Comparison of ENCODE assay signal across 8 mouse cellular contexts in the genomic region with DNA sequence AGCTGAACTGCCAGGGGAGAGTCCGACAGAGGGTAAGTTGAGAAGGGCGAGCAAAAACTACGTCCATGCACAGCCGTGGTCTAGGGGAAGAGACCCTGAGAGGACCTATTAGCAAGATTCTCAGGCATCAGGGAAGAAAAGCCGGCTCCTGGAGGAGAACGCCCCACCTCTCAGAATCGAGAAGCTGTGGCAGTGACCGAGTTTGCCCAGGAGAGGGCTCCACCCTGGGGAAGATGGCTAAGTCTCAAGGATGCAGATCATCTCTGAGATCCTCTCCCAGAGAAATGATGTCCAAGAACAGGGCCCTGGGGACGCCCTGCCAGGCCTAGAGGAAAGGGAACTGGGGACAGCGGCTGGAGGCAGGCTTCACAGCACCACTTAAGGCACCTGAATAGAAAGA. TPM values are rescaled to one million over a fixed set of nuclear protein-coding genes. Genes with fewer than 3 reads are reported as not detected.
A peak's percentile ranks its signal among the peaks of the same experiment; 100 is the strongest.
DNase-seq lines count a peak whose midpoint lies in the region; ATAC-seq and TF ChIP-seq lines count a peak whose summit lies in the region.

No protein-coding gene starts in this region.

- peak overlapping the region; percentile 26; the same call in 1 of the 2 replicates for H3K4me2 ChIP-seq in forebrain, embryonic 16.5 days (ENCODE audit: low read length)
- peak overlapping the region; percentile 17; the same call in 1 of the 2 replicates for H3K4me2 ChIP-seq in neural tube, embryonic 15.5 days

- TF ChIP-seq EP300 in ES-Bruce4 (IDR thresholded peaks at IDR 0.05; ENCODE audit: insufficient read depth, low read depth, low read length): no peak

- H3K27ac ChIP-seq in ES-Bruce4 (ENCODE audit: insufficient read depth, low read length): no peak overlapping the region
- H3K27ac ChIP-seq in forebrain, embryonic 16.5 days (ENCODE audit: low read length): no peak overlapping the region
- H3K27ac ChIP-seq in neural tube, embryonic 15.5 days (replicated peaks): no peak overlapping the region

- no peaks in the 10 kb centered on the region for H3K9me3 ChIP-seq in ES-Bruce4 (replicated peaks; ENCODE audit: control insufficient read depth, insufficient read depth, low read length, poor library complexity, severe bottlenecking)
- H3K9me3 ChIP-seq in forebrain, embryonic 16.5 days (ENCODE audit: control insufficient read depth, low read length): no peaks in the 10 kb centered on the region
- no peaks in the 10 kb centered on the region for H3K9me3 ChIP-seq in neural tube, embryonic 15.5 days (replicated peaks)

- no peaks in the 10 kb centered on the region for H3K36me3 ChIP-seq in ES-Bruce4 (ENCODE audit: control insufficient read depth, insufficient read depth, low read length, poor library complexity, severe bottlenecking)
- no peaks in the 10 kb centered on the region for H3K36me3 ChIP-seq in forebrain, embryonic 16.5 days (ENCODE audit: control insufficient read depth, insufficient read depth)
- no peaks in the 10 kb centered on the region for H3K36me3 ChIP-seq in neural tube, embryonic 15.5 days

- 9% methylated on average over 10 of the region's 10 CpGs for WGBS in forebrain, embryonic 16.5 days
- 5% methylated on average over 10 of the region's 10 CpGs for WGBS in neural tube, embryonic 15.5 days

- intact Hi-C loops in heart, postnatal 36 days (cut with DNase I): loop anchor here (1.0 to 2.0 kb wide), 3 partner anchors 18 to 261 kb away; no protein-coding TSS in a partner anchor
- intact Hi-C loops in left cerebral cortex, postnatal 36 days (cut with DNase I): no loop called here

- H3K4me1 ChIP-seq in ES-Bruce4 (ENCODE audit: control insufficient read depth, insufficient read depth, low read length): no peaks in the 10 kb centered on the region
- no peaks in the 10 kb centered on the region; the same call in 1 of the 2 replicates for H3K4me1 ChIP-seq in forebrain, embryonic 16.5 days (replicated peaks; ENCODE audit: control insufficient read depth, insufficient read depth, low read length)
- peaks cover 9% of the 10 kb centered on the region for H3K4me1 ChIP-seq in neural tube, embryonic 15.5 days

- no peaks in the 10 kb centered on the region for H3K27me3 ChIP-seq in ES-Bruce4 (ENCODE audit: control insufficient read depth, insufficient read depth, low read length, poor library complexity, severe bottlenecking)
- H3K27me3 ChIP-seq in forebrain, embryonic 16.5 days (replicated peaks; ENCODE audit: control insufficient read depth, insufficient read depth, low read length): no peaks in the 10 kb centered on the region
- H3K27me3 ChIP-seq in neural tube, embryonic 15.5 days (replicated peaks): no peaks in the 10 kb centered on the region

- no peak overlapping the region for H3K9ac ChIP-seq in ES-Bruce4 (ENCODE audit: low read depth, poor library complexity, severe bottlenecking)
- H3K9ac ChIP-seq in forebrain, embryonic 16.5 days (replicated peaks; ENCODE audit: low read depth, low read length): no peak overlapping the region
- H3K9ac ChIP-seq in neural tube, embryonic 15.5 days (replicated peaks): no peak overlapping the region

- DNase-seq in 3134 (ENCODE audit: extremely low read depth, insufficient read length, low spot score): peak; percentile 16
- peak; percentile 59 for DNase-seq in cerebellum, adult 11-12 months
- peak; percentile 59 to 74 for DNase-seq in heart, postnatal 36 days
- DNase-seq in left cerebral cortex, postnatal 36 days (ENCODE audit: low spot score in 2 of 2): peak; percentile 58 to 66

- peak; percentile 67 for TF ChIP-seq CTCF in ES-Bruce4 (IDR thresholded peaks at IDR 0.05; ENCODE audit: low read depth, low read length)

- no peak for ATAC-seq in forebrain, embryonic 16.5 days
- peak; percentile 50; the same call in 1 of the 2 replicates for ATAC-seq in neural tube, embryonic 15.5 days (ENCODE audit: low FRiP score)
- no peak for ATAC-seq in activated CD4-positive, CD25-positive, alpha-beta regulatory T cell, adult 4 months

- no peak for TF ChIP-seq POLR2A in ES-Bruce4 (IDR thresholded peaks at IDR 0.05; ENCODE audit: insufficient read depth, low read length)

- H3K4me3 ChIP-seq in ES-Bruce4 (ENCODE audit: low read depth, low read length): no peak overlapping the region
- no peak overlapping the region for H3K4me3 ChIP-seq in forebrain, embryonic 16.5 days (replicated peaks; ENCODE audit: low read length)
- no peak overlapping the region for H3K4me3 ChIP-seq in neural tube, embryonic 15.5 days (replicated peaks)

RNA-seq across cellular contexts. Expression of gene Lbx1, which starts 47.7 kb away (rescaled TPM):
- polyA plus RNA-seq in ES-Bruce4 (2011; ENCODE audit: insufficient read depth, insufficient read length, low read depth, missing spikeins): not detected in 2 replicates
- not detected in 2 replicates for polyA plus RNA-seq in forebrain, embryonic 16.5 days (2015; fragmentation: Nextera tagmentation; extraction: Ambion mirVana)
- total RNA-seq in heart, postnatal 36 days (2021): under 1 TPM in 1 of 2 experiments, not detected in 1; 0.11 TPM
- not detected for total RNA-seq in left cerebral cortex, postnatal 36 days (2021)
- 10.9 and 16.9 TPM in 2 replicates for polyA plus RNA-seq in neural tube, embryonic 15.5 days (2015; fragmentation: Nextera tagmentation; extraction: Ambion mirVana)
- not detected for polyA plus RNA-seq in activated CD4-positive, CD25-positive, alpha-beta regulatory T cell, adult 4 months (2017; shearing (Covaris generic))

Comparison
In these comparisons a context has a peak if more than half of its experiments do, and no peak if none do; other contexts are left out.
1. DNase-seq: peak in every context shown above with its lines; median percentile 66 in heart, postnatal 36 days; 62 in left cerebral cortex, postnatal 36 days; 59 in cerebellum, adult 11-12 months; 16 in 3134.
2. RNA of gene Lbx1, which starts 47.7 kb away (polyA plus RNA-seq): 10.9 to 16.9 TPM in neural tube, embryonic 15.5 days; not detected in ES-Bruce4, not detected in forebrain, embryonic 16.5 days and not detected in activated CD4-positive, CD25-positive, alpha-beta regulatory T cell, adult 4 months; every median in the first group is over 10 times any median in the second.